Mouse (Mus musculus): ENCODE measurements at regions not wholly inside any gene's neighbourhood (a gene's known extent, or its start where the extent isn't known, plus 50 kb on each side); places are given as distances from the start of the nearest gene placed in this dataset.

DNA sequence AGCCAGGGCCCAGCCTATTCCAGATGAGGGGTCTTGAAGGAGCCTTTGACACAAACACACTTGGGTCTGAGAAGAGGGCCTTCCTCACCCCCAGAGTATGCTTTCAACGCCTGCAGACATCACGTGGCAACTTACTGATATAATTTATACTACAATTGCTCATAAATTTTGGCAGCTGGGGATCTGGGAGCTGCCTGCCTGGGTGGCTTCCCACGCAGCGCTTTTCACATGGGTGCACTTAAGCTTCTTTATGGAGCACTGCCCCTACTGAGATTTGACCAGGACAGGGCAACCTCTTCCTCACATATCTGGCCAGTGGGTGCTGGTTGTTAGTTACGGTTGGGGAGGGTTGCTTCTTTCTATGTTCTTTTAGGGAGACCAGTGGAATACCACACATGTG, 61.6 kb downstream of the Spesp1 start:
- peak in 1 of 2 experiments; percentile 39 for DNase-seq (ENCODE audit: low spot score in 2 of 2)

- no peak for DNase-seq (ENCODE audit: low spot score in 2 of 2)
These were observed 66.7 kb downstream of the Spesp1 start for GRCm38 (mm10) chr9:62215151-62215859.

- DNase-seq (ENCODE audit: low spot score in 2 of 2), result peak in 1 of 2 experiments; percentile 15
These were observed 67.5 kb downstream of the Spesp1 start for GRCm38 (mm10) chr9:62214546-62214945.

DNA sequence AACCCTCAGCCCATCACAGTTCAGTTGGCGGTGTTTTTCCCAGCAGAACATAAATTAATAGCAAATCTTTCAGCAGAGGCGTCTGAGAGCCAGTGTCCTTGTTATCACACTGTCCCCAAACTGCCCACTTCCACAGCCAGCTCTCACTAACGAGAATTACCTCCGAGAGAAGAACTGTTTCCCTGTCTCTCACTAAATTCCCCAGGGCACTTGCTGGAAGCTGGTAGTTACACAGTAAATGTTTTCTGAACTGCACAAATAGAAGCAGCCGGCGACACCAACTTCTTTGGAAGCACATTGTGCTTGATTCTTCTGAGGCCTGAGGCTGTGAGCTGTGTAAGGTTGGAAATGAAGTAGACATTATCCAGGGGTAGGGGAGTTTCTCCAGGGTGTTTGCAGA, 69.4 kb downstream of the Spesp1 start:
- DNase-seq (ENCODE audit: low spot score in 2 of 2), result peak in 1 of 2 experiments; percentile 25

- peak in 1 of 2 experiments; percentile 13 for DNase-seq (ENCODE audit: low spot score in 2 of 2)
These were observed 71.2 kb downstream of the Spesp1 start for GRCm38 (mm10) chr9:62210815-62211214.

DNA sequence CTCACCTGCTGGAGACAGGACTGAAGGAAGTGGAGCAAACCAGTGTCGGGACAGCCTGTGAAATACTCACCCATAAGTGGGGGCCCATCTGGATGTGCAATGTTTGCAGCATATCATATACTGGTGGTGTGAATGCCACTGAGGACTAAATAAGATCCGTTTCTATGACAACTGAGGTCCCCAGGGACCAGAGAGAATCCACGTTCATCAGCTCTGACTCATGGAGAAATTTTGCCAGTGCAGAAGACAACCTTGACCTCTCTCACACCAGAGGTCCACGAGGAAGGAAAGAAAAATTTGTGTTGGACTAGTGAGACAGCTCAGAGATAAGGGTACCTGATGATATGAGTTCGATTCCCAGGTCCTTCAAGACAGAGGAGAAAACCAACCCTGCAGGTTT, 73.6 kb downstream of the Spesp1 start:
- peak in 1 of 2 experiments; percentile 16 for DNase-seq (ENCODE audit: low spot score in 2 of 2)

DNA sequence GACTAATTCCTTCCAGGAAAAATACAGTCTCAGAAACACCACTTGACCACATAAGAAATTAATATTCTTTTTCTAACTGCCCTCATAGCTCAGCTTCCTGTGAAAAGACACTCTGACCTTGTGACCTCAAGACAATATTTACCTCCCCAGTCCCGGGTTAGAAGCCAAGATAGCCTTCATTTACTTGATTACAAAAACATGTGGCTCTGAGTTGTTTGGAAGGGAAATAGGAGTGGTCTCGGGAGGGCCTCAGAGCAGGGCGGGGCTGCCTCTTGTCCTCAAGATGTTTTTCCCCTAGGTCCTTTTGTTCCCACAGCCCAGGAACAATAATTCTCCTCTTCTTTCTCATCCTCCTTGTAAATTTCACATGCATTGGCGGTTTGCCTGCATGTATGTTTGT, 76.7 kb downstream of the Spesp1 start:
- DNase-seq (ENCODE audit: low spot score in 2 of 2), result no peak

GRCm38 (mm10) chr9:62203556-62203955, 78.5 kb downstream of the Spesp1 start:
- no peak for DNase-seq (ENCODE audit: low spot score in 2 of 2)

DNA sequence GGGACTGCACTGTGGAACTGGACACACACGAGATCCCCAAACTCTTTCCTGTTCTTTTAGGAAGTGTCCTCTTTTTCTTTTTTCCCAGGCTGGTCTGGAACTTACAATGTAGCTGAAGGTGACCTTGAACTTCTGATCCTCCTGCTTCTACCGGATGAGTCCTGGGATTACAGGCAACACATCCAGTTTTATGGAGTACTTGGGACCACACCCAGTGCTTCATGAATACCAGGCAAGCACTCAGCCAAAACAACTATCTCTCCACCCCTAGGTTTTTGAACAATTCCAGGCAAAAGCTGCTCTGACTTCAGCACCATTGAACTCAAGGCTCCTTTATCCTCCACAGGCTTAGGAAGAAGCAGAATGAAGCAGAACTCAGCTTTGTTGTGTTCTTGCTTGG, 79.7 kb downstream of the Spesp1 start:
- DNase-seq (ENCODE audit: low spot score in 2 of 2), result no peak

GRCm38 (mm10) chr9:62197486-62197885, 75.0 kb upstream of the Glce start:
- DNase-seq (ENCODE audit: low spot score in 2 of 2), result no peak

GRCm38 (mm10) chr9:62192424-62192892, 70.0 kb upstream of the Glce start:
- peak in 1 of 2 experiments; percentile 32 for DNase-seq (ENCODE audit: low spot score in 2 of 2)

- peak; percentile 43 to 71 for DNase-seq (ENCODE audit: low spot score in 2 of 2)
These were observed 68.0 kb upstream of the Glce start for GRCm38 (mm10) chr9:62190474-62190873.

DNA sequence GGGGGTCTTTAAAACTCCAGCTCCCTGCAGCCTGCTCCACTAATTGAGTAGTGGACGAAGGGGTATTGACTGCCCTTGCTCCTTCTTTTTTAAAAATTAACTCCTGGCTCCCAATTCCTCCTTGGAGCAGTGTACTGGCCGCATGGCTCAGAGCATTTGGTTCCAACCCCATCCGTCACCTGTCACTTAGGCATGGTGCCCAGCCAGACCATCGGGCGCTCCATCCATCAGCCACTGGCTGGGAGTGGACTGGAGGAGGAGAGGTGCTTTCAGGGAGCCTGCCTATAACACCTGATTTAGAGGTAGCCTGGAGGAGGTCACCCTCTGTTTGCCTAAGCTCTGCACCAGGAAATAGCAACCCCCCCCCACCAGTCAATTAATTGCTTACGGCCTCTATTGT, 66.4 kb upstream of the Glce start:
- no peak for DNase-seq (ENCODE audit: low spot score in 2 of 2)

- no peak for DNase-seq (ENCODE audit: low spot score in 2 of 2)
These were observed 65.9 kb upstream of the Glce start for GRCm38 (mm10) chr9:62188379-62188778.

DNA sequence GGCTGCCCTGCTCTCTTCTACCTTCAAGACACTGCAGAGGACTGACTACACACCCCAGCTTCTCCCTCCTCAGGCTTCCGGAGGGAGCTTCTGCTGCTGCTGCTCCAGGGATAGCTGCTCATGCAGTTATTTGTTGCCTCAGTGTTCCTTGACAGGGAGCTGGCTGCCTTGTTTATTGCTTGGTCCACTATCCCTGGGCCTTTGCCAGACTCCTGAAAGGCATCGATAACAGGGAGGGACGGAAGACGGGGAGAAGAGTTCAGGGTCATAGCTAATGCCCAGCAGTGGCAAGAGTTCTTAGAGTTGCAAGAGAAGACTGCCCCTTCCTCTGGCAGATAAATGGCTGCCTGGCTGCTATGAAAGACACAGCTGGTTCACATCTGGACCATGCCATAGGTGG, 64.4 kb upstream of the Glce start:
- no peak for DNase-seq (ENCODE audit: low spot score in 2 of 2)

DNA sequence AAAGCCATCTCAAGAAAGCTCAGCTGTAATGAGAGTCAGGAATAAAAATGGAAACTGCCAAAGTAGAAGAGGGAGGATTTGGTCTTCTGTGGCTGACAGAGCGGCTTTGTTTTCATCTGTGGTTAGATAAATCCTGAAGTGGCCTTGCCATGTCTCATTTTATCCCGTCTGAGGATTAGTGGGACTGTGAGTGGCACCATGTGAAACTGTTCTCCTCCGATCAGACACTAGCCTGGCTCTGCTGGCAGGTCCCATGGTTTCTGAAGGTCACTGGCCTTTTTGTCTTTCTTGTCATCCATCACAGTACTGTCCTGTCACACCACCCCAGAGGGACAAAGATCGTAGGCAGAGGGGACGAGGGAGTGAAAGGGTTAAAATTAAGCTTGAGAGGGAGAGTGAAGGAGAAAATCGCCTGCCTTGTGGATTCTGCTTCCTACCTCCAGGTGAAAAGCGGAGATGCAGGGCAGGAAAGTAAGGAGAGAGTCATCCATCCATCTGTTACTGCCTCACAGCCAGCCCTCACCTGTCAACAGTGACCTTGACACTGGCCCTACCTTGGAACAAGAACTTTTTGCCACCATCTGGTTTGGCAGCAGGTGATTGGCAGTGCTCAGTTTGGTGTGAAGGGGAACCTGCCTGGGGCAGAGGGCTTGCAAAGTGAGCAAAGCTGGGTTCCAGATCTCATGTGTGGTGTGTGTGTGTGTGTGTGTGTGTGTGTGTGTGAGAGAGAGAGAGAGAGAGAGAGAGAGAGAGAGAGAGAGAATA, 63.2 kb upstream of the Glce start:
- DNase-seq (ENCODE audit: low spot score in 2 of 2), result no peak

- peak in 1 of 2 experiments; percentile 42 for DNase-seq (ENCODE audit: low spot score in 2 of 2)
These were observed 58.9 kb upstream of the Glce start for GRCm38 (mm10) chr9:62181182-62181830.

GRCm38 (mm10) chr9:62180456-62181181, 58.2 kb upstream of the Glce start:
- DNase-seq (ENCODE audit: low spot score in 2 of 2), result no peak

- DNase-seq (ENCODE audit: low spot score in 2 of 2), result no peak
These were observed 52.2 kb upstream of the Glce start for GRCm38 (mm10) chr9:62174651-62175050.

All from right cerebral cortex, postnatal 10 days (tissue).